Mouse (Mus musculus): ENCODE data around the gene Epha2. TPM values are rescaled to one million over a fixed set of nuclear protein-coding genes. Genes with fewer than 3 reads are reported as not detected.

Gene Epha2
- polyA plus RNA-seq, 1 experiment from 2014 or later = 3.9 TPM

DNA sequence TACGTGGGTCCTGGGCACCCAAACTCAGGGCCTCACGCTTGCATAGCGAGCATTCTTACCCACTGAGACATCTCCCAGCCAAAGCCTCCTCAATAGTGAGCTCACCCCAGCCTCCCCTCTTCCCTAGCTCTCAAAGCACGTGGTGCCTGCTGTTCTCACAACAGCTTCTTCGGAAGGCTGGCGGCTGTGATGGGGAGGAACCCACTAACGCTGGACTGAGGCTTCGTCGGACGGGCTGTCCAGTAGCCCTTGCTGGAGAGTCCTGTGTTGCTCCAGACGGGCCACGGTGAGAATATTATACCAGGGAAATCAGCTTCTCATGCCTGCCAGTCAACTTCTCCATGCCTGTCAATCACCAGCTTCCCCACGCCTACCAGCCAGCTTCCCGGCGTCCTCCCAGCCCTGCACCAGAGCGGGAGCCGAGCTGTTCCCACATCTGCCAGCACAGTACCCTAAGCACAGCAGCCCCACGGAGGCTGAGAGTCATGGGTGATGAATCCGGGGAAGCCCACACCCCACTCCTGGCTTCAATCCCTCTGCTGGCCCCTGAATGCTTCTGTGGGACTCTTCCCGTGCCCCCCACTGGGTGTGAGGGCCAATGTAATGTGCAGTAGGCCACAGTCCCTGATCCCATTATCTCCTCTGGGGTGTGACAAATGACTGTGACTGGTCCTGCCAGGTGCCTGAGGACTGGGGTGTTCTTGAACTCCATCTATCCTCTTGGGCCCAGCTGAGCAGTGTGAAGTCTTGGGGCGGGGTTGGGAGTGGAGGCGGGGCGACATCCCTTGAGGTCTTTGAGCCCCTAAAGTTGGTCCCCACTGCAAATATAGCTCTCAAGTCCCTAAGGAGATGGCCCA, 26.3 kb upstream of the Epha2 start:
- no peak overlapping the region for H3K4me2 ChIP-seq (replicated peaks; ENCODE audit: low read depth)
- DNase-seq (ENCODE audit: low spot score) (no peak), ATAC-seq (ENCODE audit: low FRiP score, low TSS enrichment) (no peak)
- H3K9me3 ChIP-seq (ENCODE audit: control insufficient read depth, low read length) = no peaks in the 10 kb centered on the region
- WGBS = 42% methylated on average over 23 of the region's 23 CpGs
- no peaks in the 10 kb centered on the region for H3K36me3 ChIP-seq (ENCODE audit: control insufficient read depth, insufficient read depth, low read length)
- H3K4me3 ChIP-seq (ENCODE audit: low read depth, low read length) = no peak overlapping the region
- no peaks in the 10 kb centered on the region for H3K27me3 ChIP-seq (ENCODE audit: control insufficient read depth, insufficient read depth, low read length)
- peaks cover 8% of the 10 kb centered on the region for H3K4me1 ChIP-seq (replicated peaks; ENCODE audit: control insufficient read depth, insufficient read depth)
- H3K27ac ChIP-seq (replicated peaks) = peak overlapping the region; percentile 78
- H3K9ac ChIP-seq (ENCODE audit: low read length) = 0 out of 2 replicates have a peak overlapping the region, but pooled peaks have one; percentile 1
- no peak for TF ChIP-seq EP300 (optimal IDR thresholded peaks at IDR 0.05)
- no peak for TF ChIP-seq CTCF (IDR thresholded peaks at IDR 0.05; ENCODE audit: low read depth)

DNA sequence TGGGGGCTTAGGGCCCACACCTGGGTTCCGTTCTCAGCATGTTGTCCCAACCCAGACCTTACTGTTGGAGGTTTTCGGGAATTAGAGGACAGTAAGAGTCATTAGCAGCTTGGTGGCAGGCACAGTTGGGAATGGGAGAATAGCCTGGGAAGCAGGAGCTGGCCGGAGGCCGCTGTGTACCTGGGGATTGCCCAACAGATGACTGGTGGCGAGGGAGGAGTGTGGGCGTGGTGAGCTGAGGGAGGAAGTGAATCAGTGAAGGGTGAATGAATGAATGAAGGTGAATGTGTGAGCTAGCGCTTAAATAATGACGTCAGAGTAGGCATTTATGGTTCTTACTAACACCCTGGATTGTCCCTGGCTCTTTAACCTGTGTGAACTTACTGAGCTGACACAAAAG, 23.9 kb upstream of the Epha2 start:
- Histone ChIP-seq H3K9me3 (ENCODE audit: control insufficient read depth, low read length) (no peaks in the 10 kb centered on the region), H3K4me2 (replicated peaks; ENCODE audit: low read depth) (no peak overlapping the region), H3K9ac (ENCODE audit: low read length) (no peak overlapping the region), H3K27me3 (ENCODE audit: control insufficient read depth, insufficient read depth, low read length) (no peaks in the 10 kb centered on the region), H3K36me3 (ENCODE audit: control insufficient read depth, insufficient read depth, low read length) (no peaks in the 10 kb centered on the region), H3K4me1 (replicated peaks; ENCODE audit: control insufficient read depth, insufficient read depth) (peaks cover 8% of the 10 kb centered on the region), H3K27ac (replicated peaks) (peak overlapping the region; percentile 88), H3K4me3 (ENCODE audit: low read depth, low read length) (no peak overlapping the region)
- whole genome bisulfite sequencing = 72% methylated on average over 8 of the region's 8 CpGs
- TF ChIP-seq CTCF (IDR thresholded peaks at IDR 0.05; ENCODE audit: low read depth) = no peak
- TF ChIP-seq EP300 (optimal IDR thresholded peaks at IDR 0.05) = no peak
- peak; percentile 74 for DNase-seq (ENCODE audit: low spot score)
- peak; percentile 1; the same call in 1 of the 2 replicates for ATAC-seq (ENCODE audit: low FRiP score, low TSS enrichment)

DNA sequence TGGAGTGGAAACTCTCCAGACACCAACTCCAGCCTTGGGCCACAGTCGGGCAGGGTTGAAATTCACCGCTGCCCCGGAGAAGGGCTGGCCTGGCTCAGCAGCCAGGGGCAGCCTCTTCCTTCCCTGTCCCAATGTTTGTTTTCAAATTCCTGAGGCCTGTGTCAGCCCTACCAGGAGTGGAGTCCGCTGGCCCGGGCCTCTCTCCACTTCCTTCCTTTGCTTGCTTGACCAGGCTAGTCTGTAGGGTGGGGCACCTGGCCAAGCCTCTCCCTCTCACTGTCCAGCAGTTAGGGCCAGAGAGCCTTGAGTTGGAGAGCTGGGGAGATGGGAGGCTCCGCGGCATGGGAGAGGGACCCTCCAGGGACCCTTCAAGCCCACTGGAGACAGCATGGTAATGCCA, 22.9 kb upstream of the Epha2 start:
- no peak for TF ChIP-seq EP300 (optimal IDR thresholded peaks at IDR 0.05)
- peak; percentile 59 for TF ChIP-seq CTCF (IDR thresholded peaks at IDR 0.05; ENCODE audit: low read depth)
- H3K4me1 ChIP-seq (replicated peaks; ENCODE audit: control insufficient read depth, insufficient read depth) = peaks cover 8% of the 10 kb centered on the region
- no peaks in the 10 kb centered on the region for H3K27me3 ChIP-seq (ENCODE audit: control insufficient read depth, insufficient read depth, low read length)
- WGBS = 10% methylated on average over 7 of the region's 7 CpGs
- DNase-seq (ENCODE audit: low spot score) = peak; percentile 88
- no peaks in the 10 kb centered on the region for H3K9me3 ChIP-seq (ENCODE audit: control insufficient read depth, low read length)
- peak overlapping the region; percentile 88 for H3K27ac ChIP-seq (replicated peaks)
- H3K36me3 ChIP-seq (ENCODE audit: control insufficient read depth, insufficient read depth, low read length) = no peaks in the 10 kb centered on the region
- peak overlapping the region; percentile 28 for H3K4me2 ChIP-seq (replicated peaks; ENCODE audit: low read depth)
- no peak overlapping the region for H3K4me3 ChIP-seq (ENCODE audit: low read depth, low read length)
- no peak overlapping the region; the same call in 1 of the 2 replicates for H3K9ac ChIP-seq (ENCODE audit: low read length)
- peak; percentile 86 for ATAC-seq (ENCODE audit: low FRiP score, low TSS enrichment)

- peak overlapping the region; percentile 88 for H3K27ac ChIP-seq (replicated peaks)
- DNase-seq (ENCODE audit: low spot score) (peak; percentile 65), ATAC-seq (ENCODE audit: low FRiP score, low TSS enrichment) (peak; percentile 9; the same call in 1 of the 2 replicates)
- no peaks in the 10 kb centered on the region for H3K27me3 ChIP-seq (ENCODE audit: control insufficient read depth, insufficient read depth, low read length)
- H3K4me2 ChIP-seq (replicated peaks; ENCODE audit: low read depth) = no peak overlapping the region
- WGBS = 42% methylated on average over 15 of the region's 15 CpGs
- no peak overlapping the region for H3K4me3 ChIP-seq (ENCODE audit: low read depth, low read length)
- H3K36me3 ChIP-seq (ENCODE audit: control insufficient read depth, insufficient read depth, low read length) = no peaks in the 10 kb centered on the region
- no peaks in the 10 kb centered on the region for H3K9me3 ChIP-seq (ENCODE audit: control insufficient read depth, low read length)
- TF ChIP-seq EP300 (optimal IDR thresholded peaks at IDR 0.05) = no peak
- TF ChIP-seq CTCF (IDR thresholded peaks at IDR 0.05; ENCODE audit: low read depth) = no peak
- H3K4me1 ChIP-seq (replicated peaks; ENCODE audit: control insufficient read depth, insufficient read depth) = peaks cover 8% of the 10 kb centered on the region
- H3K9ac ChIP-seq (ENCODE audit: low read length) = no peak overlapping the region
Measured at GRCm38 (mm10) chr4:141279327-141279726, 21.7 kb upstream of the Epha2 start.

DNA sequence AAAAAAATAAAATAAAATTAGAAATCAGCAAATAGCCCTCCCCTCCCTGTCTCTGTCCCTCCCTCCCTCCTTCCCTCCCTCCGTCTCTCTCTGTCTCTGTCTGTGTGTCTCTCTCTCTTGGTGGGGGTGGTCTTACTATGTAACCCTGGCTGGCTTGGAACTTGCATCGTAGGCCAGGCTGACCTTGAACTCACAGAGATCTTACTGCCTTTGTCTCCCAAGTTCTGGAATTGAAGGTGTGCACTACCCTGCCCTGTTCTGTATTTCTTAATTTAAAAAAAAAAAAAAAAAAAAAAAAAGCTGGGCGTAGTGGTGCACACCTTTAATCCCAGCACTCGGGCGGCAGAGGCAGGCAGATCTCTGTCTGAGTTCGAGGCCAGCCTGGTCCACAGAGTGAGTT, 21.3 kb upstream of the Epha2 start:
- Histone ChIP-seq H3K4me2 (replicated peaks; ENCODE audit: low read depth) (no peak overlapping the region), H3K4me3 (ENCODE audit: low read depth, low read length) (no peak overlapping the region), H3K27ac (replicated peaks) (no peak overlapping the region), H3K27me3 (ENCODE audit: control insufficient read depth, insufficient read depth, low read length) (no peaks in the 10 kb centered on the region), H3K9me3 (ENCODE audit: control insufficient read depth, low read length) (no peaks in the 10 kb centered on the region), H3K9ac (ENCODE audit: low read length) (no peak overlapping the region), H3K4me1 (replicated peaks; ENCODE audit: control insufficient read depth, insufficient read depth) (peaks cover 8% of the 10 kb centered on the region), H3K36me3 (ENCODE audit: control insufficient read depth, insufficient read depth, low read length) (no peaks in the 10 kb centered on the region)
- TF ChIP-seq EP300 (optimal IDR thresholded peaks at IDR 0.05) (no peak), CTCF (IDR thresholded peaks at IDR 0.05; ENCODE audit: low read depth) (no peak)
- 88% methylated on average over 6 of the region's 6 CpGs for WGBS
- ATAC-seq (ENCODE audit: low FRiP score, low TSS enrichment) (no peak), DNase-seq (ENCODE audit: low spot score) (no peak)

- H3K4me3 ChIP-seq (ENCODE audit: low read depth, low read length) = no peak overlapping the region
- H3K4me1 ChIP-seq (replicated peaks; ENCODE audit: control insufficient read depth, insufficient read depth) = peaks cover 8% of the 10 kb centered on the region
- DNase-seq (ENCODE audit: low spot score) = no peak
- H3K27ac ChIP-seq (replicated peaks) = no peak overlapping the region
- WGBS = 94% methylated on average over 1 of the region's 1 CpGs
- H3K9me3 ChIP-seq (ENCODE audit: control insufficient read depth, low read length) = no peaks in the 10 kb centered on the region
- no peak for ATAC-seq (ENCODE audit: low FRiP score, low TSS enrichment)
- H3K9ac ChIP-seq (ENCODE audit: low read length) = no peak overlapping the region
- no peak overlapping the region for H3K4me2 ChIP-seq (replicated peaks; ENCODE audit: low read depth)
- no peaks in the 10 kb centered on the region for H3K27me3 ChIP-seq (ENCODE audit: control insufficient read depth, insufficient read depth, low read length)
- H3K36me3 ChIP-seq (ENCODE audit: control insufficient read depth, insufficient read depth, low read length) = no peaks in the 10 kb centered on the region
- TF ChIP-seq CTCF (IDR thresholded peaks at IDR 0.05; ENCODE audit: low read depth) (no peak), EP300 (optimal IDR thresholded peaks at IDR 0.05) (no peak)
Measured at GRCm38 (mm10) chr4:141280471-141280870, 20.6 kb upstream of the Epha2 start.

All from stomach, postnatal 0 days (tissue).